Mouse (Mus musculus) CH12.LX (cell line): ENCODE measurements around the gene Exoc3l2.

Experiments
- CTCF ChIP-seq, 2 experiments: IDR thresholded peaks in 1 of 2; conservative IDR thresholded peaks in 1 of 2; 2 replicates each; pipeline ENCODE4 v1.5.1; 2011 to 2012; ENCODE audit warnings: low read depth in 2 of 2, low read length in 2 of 2, improper control_type of control experiment in 1 of 2, inconsistent platforms in 1 of 2, mild to moderate bottlenecking in 1 of 2, moderate library complexity in 1 of 2
- EP300 ChIP-seq: IDR thresholded peaks from 2 replicates; pipeline ENCODE4 v1.6.1; 2011; ENCODE audit warnings: low read length, improper control_type of control experiment
- ETS1 ChIP-seq: conservative IDR thresholded peaks from 2 replicates; pipeline ENCODE4 v1.6.1; 2012; ENCODE audit warnings: low read depth, mild to moderate bottlenecking, inconsistent platforms, low read length, improper control_type of control experiment, moderate library complexity
- JUND ChIP-seq: conservative IDR thresholded peaks from 2 replicates; pipeline ENCODE4 v1.6.1; 2011; ENCODE audit warnings: low read depth, low read length, improper control_type of control experiment
- POLR2A ChIP-seq: IDR thresholded peaks from 2 replicates; pipeline ENCODE4 v1.6.1; 2011; ENCODE audit warnings: low read depth, mild to moderate bottlenecking, improper control_type of control experiment, low read length
- UBTF ChIP-seq: IDR thresholded peaks from 2 replicates; pipeline ENCODE4 v1.6.1; 2012; ENCODE audit warnings: low read depth, mild to moderate bottlenecking, inconsistent platforms, low read length, improper control_type of control experiment, moderate library complexity
- USF2 ChIP-seq: conservative IDR thresholded peaks from 2 replicates; pipeline ENCODE4 v1.6.1; 2011; ENCODE audit warnings: low read depth, low read length, improper control_type of control experiment
- ZNF384 ChIP-seq: IDR thresholded peaks from 2 replicates; pipeline ENCODE4 v1.6.1; 2012; ENCODE audit warnings: low read depth, low read length, improper control_type of control experiment, inconsistent platforms

DNA sequence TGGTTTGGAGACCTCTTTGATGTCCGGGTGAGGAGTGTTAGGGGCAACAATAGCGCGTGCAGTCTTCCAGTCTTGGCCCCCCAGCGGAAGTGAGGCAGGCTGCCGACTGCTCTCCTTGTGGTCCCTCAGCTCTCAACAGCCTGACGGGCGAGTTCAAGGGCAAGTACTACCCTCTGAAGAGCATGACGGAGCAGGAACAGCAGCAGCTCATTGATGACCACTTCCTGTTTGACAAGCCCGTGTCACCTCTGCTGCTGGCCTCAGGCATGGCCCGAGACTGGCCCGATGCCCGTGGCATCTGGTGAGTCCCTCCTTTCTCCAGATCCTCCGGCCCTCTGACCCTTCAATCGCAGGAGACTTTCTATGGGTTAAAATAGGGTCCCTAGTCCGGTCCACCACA lies 46.5 kb upstream of the Exoc3l2 start:
- TF ChIP-seq CTCF (conservative IDR thresholded peaks at IDR 0.05 in 1 of 2, IDR thresholded peaks at IDR 0.05 in 1 of 2; ENCODE audit: low read depth in 2 of 2, low read length in 2 of 2) (no peak), JUND (no peak), POLR2A (no peak), EP300 (no peak), ZNF384 (no peak), ETS1 (no peak), USF2 (no peak), UBTF (no peak)
